ENCODE assay signal across 36 mouse cellular contexts in the genomic region with DNA sequence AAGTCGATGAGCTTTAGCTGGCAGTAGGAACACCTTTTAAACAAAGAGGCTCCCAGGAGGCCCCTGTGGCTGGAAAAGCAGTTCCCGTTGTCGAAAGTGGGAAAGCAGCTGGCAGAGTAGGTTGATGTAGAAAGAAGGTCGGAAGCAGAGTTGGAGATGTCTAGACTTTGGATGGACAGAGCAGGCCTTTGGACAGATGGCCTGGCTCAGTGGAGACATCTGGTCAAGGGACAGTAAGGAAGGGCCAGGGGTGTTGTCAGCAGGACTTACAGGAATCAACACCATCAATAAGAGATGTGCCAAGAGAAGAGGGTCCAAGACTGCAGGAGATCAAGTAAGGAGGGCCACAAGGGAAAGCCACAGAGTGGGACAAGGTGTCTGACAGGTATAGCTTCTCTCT. TPM values are rescaled to one million over a fixed set of nuclear protein-coding genes. Genes with fewer than 3 reads are reported as not detected.
A peak's percentile ranks its signal among the peaks of the same experiment; 100 is the strongest.
DNase-seq lines count a peak whose midpoint lies in the region; ATAC-seq and TF ChIP-seq lines count a peak whose summit lies in the region.
"Had no signal": no experiment of that assay in that cellular context is flagged by ENCODE, and none has a peak within 500 bp of the region (broad histone marks: within the 10 kb centered on the region; RNA-seq: fewer than 3 reads in every experiment).

No protein-coding gene starts in this region.

- H3K4me2 ChIP-seq in heart, embryonic 11.5 days: no peak overlapping the region
- H3K4me2 ChIP-seq: embryonic facial prominence, embryonic 15.5 days; forebrain, embryonic 12.5 days had no signal

- peak overlapping the region; percentile 63 for H3K27ac ChIP-seq in gastrocnemius, adult 2 months
- no peak overlapping the region for H3K27ac ChIP-seq in heart, embryonic 11.5 days (ENCODE audit: low read depth, low read length)
- H3K27ac ChIP-seq in brown adipose tissue, adult 24 weeks (replicated peaks; ENCODE audit: low read depth, low read length): peak overlapping the region; percentile 52
- H3K27ac ChIP-seq in limb, embryonic 10.5 days: peak overlapping the region; percentile 39
- H3K27ac ChIP-seq: forebrain, embryonic 12.5 days; hindbrain, postnatal 0 days; kidney, postnatal 0 days; liver, embryonic 14.5 days; macrophage had no signal

- ATAC-seq in heart, embryonic 11.5 days (replicated peaks; ENCODE audit: insufficient number of reproducible peaks, low FRiP score, low TSS enrichment): no peak
- ATAC-seq: activated CD4-positive, CD25-positive, alpha-beta regulatory T cell, adult 4 months; forebrain, postnatal 0 days; hindbrain, postnatal 0 days; intestine, embryonic 16.5 days; midbrain, embryonic 16.5 days had no signal

- no peaks in the 10 kb centered on the region for H3K27me3 ChIP-seq in heart, embryonic 11.5 days (ENCODE audit: control insufficient read depth, insufficient read depth, low read length)
- no peaks in the 10 kb centered on the region for H3K27me3 ChIP-seq in limb, embryonic 10.5 days (ENCODE audit: low read depth, poor library complexity, severe bottlenecking)
- H3K27me3 ChIP-seq: CH12.LX; embryonic facial prominence, embryonic 15.5 days; forebrain, embryonic 12.5 days had no signal

- H3K9me3 ChIP-seq in heart, embryonic 11.5 days (replicated peaks; ENCODE audit: control insufficient read depth, low read length): 0 out of 2 replicates have a peak, but pooled peaks cover 2% of the 10 kb centered on the region
- H3K9me3 ChIP-seq in limb, embryonic 10.5 days (replicated peaks): no peaks in the 10 kb centered on the region
- H3K9me3 ChIP-seq: embryonic facial prominence, embryonic 15.5 days had no signal

- intact Hi-C loops in gastrocnemius, adult 2 months (cut with DNase I): no loop called here
- intact Hi-C loops in heart, postnatal 10 days (cut with DNase I): loop anchor here (5.0 kb wide), 1 partner anchor 53 kb away; the partner anchor contains the start of gene Ccdc6

- peaks cover 23% of the 10 kb centered on the region for H3K36me3 ChIP-seq in heart, embryonic 11.5 days (ENCODE audit: control insufficient read depth, insufficient read depth, low read length)
- H3K36me3 ChIP-seq in limb, embryonic 10.5 days: peaks cover 70% of the 10 kb centered on the region

- 0 out of 2 replicates have a peak overlapping the region, but pooled peaks have one; percentile 5 for H3K4me3 ChIP-seq in gastrocnemius, adult 2 months
- no peak overlapping the region for H3K4me3 ChIP-seq in heart, embryonic 11.5 days (ENCODE audit: low read depth, low read length)
- H3K4me3 ChIP-seq in brown adipose tissue, adult 24 weeks (ENCODE audit: insufficient read depth, low read depth, low read length): no peak overlapping the region
- no peak overlapping the region for H3K4me3 ChIP-seq in limb, embryonic 10.5 days
- H3K4me3 ChIP-seq: embryonic facial prominence, embryonic 15.5 days; forebrain, embryonic 12.5 days; myocyte had no signal

- peaks cover 29% of the 10 kb centered on the region for H3K4me1 ChIP-seq in heart, embryonic 11.5 days (ENCODE audit: control insufficient read depth, insufficient read depth, low read length)
- H3K4me1 ChIP-seq in brown adipose tissue, adult 24 weeks (ENCODE audit: control insufficient read depth, insufficient read depth, insufficient read length, low read length): peaks cover 15% of the 10 kb centered on the region
- peaks cover 52% of the 10 kb centered on the region for H3K4me1 ChIP-seq in limb, embryonic 10.5 days

- no peak overlapping the region for H3K9ac ChIP-seq in heart, embryonic 11.5 days (ENCODE audit: low read depth, low read length)
- H3K9ac ChIP-seq: embryonic facial prominence, embryonic 15.5 days; forebrain, embryonic 12.5 days; forebrain, postnatal 0 days; liver, embryonic 14.5 days had no signal

- WGBS in heart, embryonic 11.5 days (ENCODE audit: insufficient replicate concordance): 80% methylated on average over 4 of the region's 4 CpGs
- WGBS in limb, embryonic 10.5 days: 77% methylated on average over 4 of the region's 4 CpGs

- no peak for TF ChIP-seq CTCF in gastrocnemius, adult 2 months (IDR thresholded peaks at IDR 0.05)

- DNase-seq in gastrocnemius, adult 2 months: peak; percentile 38
- no peak for DNase-seq in gastrocnemius, adult 8-10 months (ENCODE audit: low spot score in 2 of 2)
- peak; percentile 29 to 39 for DNase-seq in heart, postnatal 10 days
- DNase-seq in limb, embryonic 10.5 days (ENCODE audit: low spot score): no peak
- DNase-seq in layer of hippocampus, postnatal 14 days (ENCODE audit: low spot score in 2 of 2): no peak
- DNase-seq: adrenal gland, adult 2 months; adrenal gland, postnatal 36 days; cerebellum, adult 2 months; forebrain, postnatal 0 days; gastrocnemius, postnatal 14 days; kidney, adult 8-10 months; kidney, postnatal 4 days; layer of hippocampus, postnatal 36 days; left cerebral cortex, postnatal 4 days; liver; lung, adult 2 months; lung, postnatal 10 days; spleen, adult 18-20 months; thymus, postnatal 14 days had no signal

RNA-seq across cellular contexts. Expression of gene Ccdc6, which starts 53.4 kb away (rescaled TPM):
- total RNA-seq in gastrocnemius, adult 2 months (2021): 100 to 1,000 TPM in 1 of 2 experiments, 10 to 100 TPM in 1; 94.2 to 115 TPM
- 100 to 1,000 TPM; 102 to 119 (median 108) TPM for total RNA-seq in gastrocnemius, adult 8-10 months (2022)
- total RNA-seq in heart, postnatal 10 days (2021): 10 to 100 TPM; 33.9 to 36.9 TPM
- polyA plus RNA-seq in heart, embryonic 11.5 days (2014; fragmentation: Nextera tagmentation; extraction: Ambion mirVana): 18.5 and 23.0 TPM in 2 replicates
- polyA plus RNA-seq in brown adipose tissue, adult 24 weeks (2012; ENCODE audit: insufficient read depth, insufficient read length, missing spikeins): 12.7 and 16.1 TPM in 2 replicates
- polyA plus RNA-seq in limb, embryonic 10.5 days (2016; fragmentation: Nextera tagmentation; extraction: Ambion mirVana): 15.6 and 15.8 TPM in 2 replicates
- 10 to 100 TPM; 65.7 to 66.3 TPM for total RNA-seq in layer of hippocampus, postnatal 14 days (2021)

RNA-seq across cellular contexts. Expression of gene Mrln, which starts 54.2 kb away (rescaled TPM):
- 100 to 1,000 TPM; 201 to 276 TPM for total RNA-seq in gastrocnemius, adult 2 months (2021)
- 100 to 1,000 TPM; 225 to 294 (median 248) TPM for total RNA-seq in gastrocnemius, adult 8-10 months (2022)
- total RNA-seq in heart, postnatal 10 days (2021): under 1 TPM; 0.91 to 0.92 TPM
- polyA plus RNA-seq in heart, embryonic 11.5 days (2014; fragmentation: Nextera tagmentation; extraction: Ambion mirVana): 0.49 and 0.77 TPM in 2 replicates
- polyA plus RNA-seq in brown adipose tissue, adult 24 weeks (2012; ENCODE audit: insufficient read depth, insufficient read length, missing spikeins): 5.4 and 5.7 TPM in 2 replicates
- polyA plus RNA-seq in limb, embryonic 10.5 days (2016; fragmentation: Nextera tagmentation; extraction: Ambion mirVana): 0.39 and 2.9 TPM in 2 replicates
- 1 to 10 TPM in 1 of 2 experiments, not detected in 1; 1.5 TPM for total RNA-seq in layer of hippocampus, postnatal 14 days (2021)
- total RNA-seq: adrenal gland, postnatal 36 days; CH12.LX; ES-E14; granulocyte monocyte progenitor cell, adult 5-6 weeks; layer of hippocampus, adult 8-10 months; megakaryocyte-erythroid progenitor cell, adult 5-6 weeks had no signal
- polyA plus RNA-seq: activated CD4-positive, CD25-positive, alpha-beta regulatory T cell, adult 4 months; adrenal gland, adult 2 months; macrophage; midbrain, embryonic 16.5 days had no signal

Comparison
In these comparisons a context has a peak if more than half of its experiments do, and no peak if none do; other contexts are left out.
1. DNase-seq: peak in gastrocnemius, adult 2 months (single experiment) and heart, postnatal 10 days (2 of 2); none in gastrocnemius, adult 8-10 months (0 of 2), limb, embryonic 10.5 days (single experiment) and layer of hippocampus, postnatal 14 days (0 of 2).
2. RNA of gene Mrln, which starts 54.2 kb away (total RNA-seq): 201 to 276 TPM in gastrocnemius, adult 2 months and 225 to 294 TPM in gastrocnemius, adult 8-10 months; 1.5 TPM in layer of hippocampus, postnatal 14 days and 0.91 to 0.92 TPM in heart, postnatal 10 days; every median in the first group is over 10 times any median in the second.